Mouse (Mus musculus): ENCODE results near the gene Ddx50. TPM values are rescaled to one million over a fixed set of nuclear protein-coding genes. Genes with fewer than 3 reads are reported as not detected.
A peak's percentile ranks its signal among the peaks of the same experiment; 100 is the strongest.

Ddx50 gene
- polyA plus RNA-seq, 1 experiment from 2014 or later = 177 TPM

DNA sequence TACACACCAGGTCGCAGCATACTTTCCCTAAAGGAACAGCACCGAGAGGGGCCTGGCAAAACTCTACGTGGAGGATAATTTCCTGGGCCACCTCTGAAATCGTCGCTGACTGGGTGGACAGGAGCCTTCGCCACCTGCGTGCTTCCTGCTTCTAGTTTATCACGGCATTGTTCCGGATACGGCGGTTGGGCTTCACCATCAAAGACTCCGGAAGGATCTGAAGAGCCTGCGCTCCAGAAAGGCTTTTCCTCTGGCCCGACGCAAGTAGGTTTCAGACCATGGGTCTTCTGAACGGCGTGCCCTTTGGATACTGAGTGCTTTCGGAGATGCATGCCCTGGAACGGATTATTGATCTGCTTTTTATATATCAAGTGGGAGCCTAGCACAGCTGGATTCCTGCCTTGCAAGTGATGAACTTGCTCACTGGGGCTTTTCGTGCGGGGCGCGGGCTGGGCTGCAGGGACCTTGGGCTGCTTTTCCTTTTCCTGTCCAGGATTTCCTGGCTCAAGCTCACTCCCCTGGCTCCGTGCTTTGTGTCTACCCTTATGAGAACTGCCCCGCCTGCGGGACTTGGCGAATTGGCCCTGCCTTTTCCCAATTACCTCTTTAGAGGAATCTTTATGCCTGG is 14.1 kb upstream of the Ddx50 start:
- H3K9me3 ChIP-seq = no peaks in the 10 kb centered on the region
- peak overlapping the region; percentile 28; the same call in 1 of the 2 replicates for H3K27ac ChIP-seq
- no peaks in the 10 kb centered on the region for H3K36me3 ChIP-seq
- H3K4me2 ChIP-seq (replicated peaks) = peak overlapping the region; percentile 44
- peak overlapping the region; percentile 39; the same call in 1 of the 2 replicates for H3K9ac ChIP-seq
- H3K4me1 ChIP-seq = no peaks in the 10 kb centered on the region
- H3K27me3 ChIP-seq = no peaks in the 10 kb centered on the region
- H3K4me3 ChIP-seq = peak overlapping the region; percentile 15; the same call in 1 of the 2 replicates
- no peak for ATAC-seq (ENCODE audit: low FRiP score, low read depth)
- WGBS = 54% methylated on average over 27 of the region's 27 CpGs

DNA sequence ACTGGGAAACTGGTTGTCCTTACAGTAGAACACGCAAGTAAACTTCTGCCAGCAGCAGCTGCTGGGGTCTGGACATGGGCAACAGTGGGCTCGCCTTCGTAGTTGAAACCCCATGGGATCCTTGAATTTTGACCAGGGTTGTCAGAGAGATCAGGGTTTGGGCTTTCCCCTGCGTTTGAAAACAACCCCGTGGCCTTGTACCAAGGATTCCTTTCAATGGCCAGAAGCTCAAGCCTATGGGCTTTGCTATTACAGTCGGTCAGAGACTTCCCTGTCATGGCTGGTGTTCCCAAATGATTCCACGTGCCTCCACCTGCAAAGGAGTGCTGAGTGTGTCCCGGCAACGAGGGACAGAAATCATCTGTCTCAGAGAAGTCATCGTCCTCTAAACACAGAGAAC is 13.2 kb upstream of the Ddx50 start:
- ATAC-seq (ENCODE audit: low FRiP score, low read depth) = no peak
- Histone ChIP-seq H3K9me3 (no peaks in the 10 kb centered on the region), H3K27ac (no peak overlapping the region), H3K4me1 (no peaks in the 10 kb centered on the region), H3K9ac (no peak overlapping the region), H3K36me3 (no peaks in the 10 kb centered on the region), H3K4me2 (replicated peaks) (no peak overlapping the region), H3K4me3 (no peak overlapping the region), H3K27me3 (no peaks in the 10 kb centered on the region)
- WGBS = 83% methylated on average over 10 of the region's 10 CpGs

DNA sequence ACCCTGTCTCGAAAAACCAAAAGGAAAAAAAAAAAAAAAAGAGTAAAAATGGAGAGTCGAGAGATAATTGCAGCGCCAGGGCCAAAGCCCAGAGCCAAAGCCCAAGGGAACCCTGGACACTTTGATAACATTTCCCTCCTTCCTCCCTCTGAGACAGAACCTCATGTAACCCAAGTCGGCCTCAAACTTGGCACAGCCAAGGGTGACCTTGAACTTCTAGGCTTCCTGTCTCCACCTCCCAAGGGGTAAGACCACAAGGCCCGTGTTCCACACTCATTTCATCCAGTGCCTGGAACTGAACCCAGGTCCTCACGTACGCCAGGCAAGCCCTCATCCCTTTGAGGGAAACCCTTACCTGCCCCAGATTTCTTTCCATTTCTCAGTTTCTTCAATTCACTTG is 5.7 kb upstream of the Ddx50 start:
- 80% methylated on average over 7 of the region's 7 CpGs for WGBS
- no peaks in the 10 kb centered on the region for H3K9me3 ChIP-seq
- H3K27me3 ChIP-seq = no peaks in the 10 kb centered on the region
- peaks cover 8% of the 10 kb centered on the region for H3K4me1 ChIP-seq
- H3K4me2 ChIP-seq (replicated peaks) = no peak overlapping the region
- no peak overlapping the region for H3K27ac ChIP-seq
- no peak overlapping the region for H3K4me3 ChIP-seq
- H3K36me3 ChIP-seq = no peaks in the 10 kb centered on the region
- no peak for ATAC-seq (ENCODE audit: low FRiP score, low read depth)
- no peak overlapping the region for H3K9ac ChIP-seq

DNA sequence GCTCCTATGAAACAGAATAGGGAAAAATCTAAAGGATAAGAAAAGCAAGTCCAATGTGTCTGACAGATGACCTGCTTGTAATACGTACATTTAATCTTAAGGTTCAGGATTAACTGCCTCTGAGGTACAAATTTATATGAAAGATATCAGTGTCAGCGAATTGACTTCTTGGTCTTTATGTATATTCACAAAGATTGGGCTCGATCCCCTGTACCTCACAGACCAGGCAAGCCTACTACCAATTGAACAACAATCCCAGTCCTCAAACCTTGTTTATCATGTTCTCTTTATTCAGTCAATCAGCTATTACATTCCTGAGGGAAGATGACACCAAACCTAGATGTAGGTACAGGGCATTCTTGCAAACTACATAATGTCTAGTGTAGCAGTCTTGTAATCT is 943 bp upstream of the Ddx50 start:
- Histone ChIP-seq H3K27ac (peak overlapping the region; percentile 95), H3K4me3 (peak overlapping the region; percentile 96), H3K36me3 (peaks cover 7% of the 10 kb centered on the region), H3K27me3 (no peaks in the 10 kb centered on the region), H3K9me3 (no peaks in the 10 kb centered on the region), H3K4me1 (peaks cover 18% of the 10 kb centered on the region), H3K9ac (peak overlapping the region; percentile 64), H3K4me2 (replicated peaks) (peak overlapping the region; percentile 62)
- 24% methylated on average over 3 of the region's 3 CpGs for WGBS
- no peak for ATAC-seq (ENCODE audit: low FRiP score, low read depth)

DNA sequence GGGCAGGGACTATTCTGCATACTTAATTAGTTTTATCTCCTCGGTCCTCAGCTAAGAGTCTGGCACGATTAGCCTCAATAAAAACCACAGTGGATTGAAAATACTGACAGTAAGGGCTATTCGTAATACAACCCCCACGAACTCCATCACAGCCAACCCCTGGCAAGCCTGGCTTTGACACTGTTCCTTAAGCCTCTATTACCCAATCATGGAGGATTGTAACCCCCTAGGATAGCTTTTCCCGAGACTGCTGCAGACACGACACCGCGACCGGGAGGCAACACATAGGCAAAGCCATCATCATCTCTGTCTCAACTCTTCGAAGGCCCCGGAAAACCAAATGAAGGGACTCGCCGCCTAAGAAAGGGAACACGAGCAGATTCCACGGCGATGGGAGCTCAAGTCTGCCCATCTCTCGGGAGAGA is 648 bp downstream of the Ddx50 start:
- WGBS = under 1% methylated on average over 17 of the region's 17 CpGs
- H3K9me3 ChIP-seq = no peaks in the 10 kb centered on the region
- H3K36me3 ChIP-seq = peaks cover 21% of the 10 kb centered on the region
- peak overlapping the region; percentile 97 for H3K9ac ChIP-seq
- peak overlapping the region; percentile 81 for H3K4me2 ChIP-seq (replicated peaks)
- ATAC-seq (ENCODE audit: low FRiP score, low read depth) = no peak
- H3K27me3 ChIP-seq = no peaks in the 10 kb centered on the region
- H3K27ac ChIP-seq = peak overlapping the region; percentile 95
- H3K4me3 ChIP-seq = peak overlapping the region; percentile 96
- peaks cover 18% of the 10 kb centered on the region for H3K4me1 ChIP-seq

DNA sequence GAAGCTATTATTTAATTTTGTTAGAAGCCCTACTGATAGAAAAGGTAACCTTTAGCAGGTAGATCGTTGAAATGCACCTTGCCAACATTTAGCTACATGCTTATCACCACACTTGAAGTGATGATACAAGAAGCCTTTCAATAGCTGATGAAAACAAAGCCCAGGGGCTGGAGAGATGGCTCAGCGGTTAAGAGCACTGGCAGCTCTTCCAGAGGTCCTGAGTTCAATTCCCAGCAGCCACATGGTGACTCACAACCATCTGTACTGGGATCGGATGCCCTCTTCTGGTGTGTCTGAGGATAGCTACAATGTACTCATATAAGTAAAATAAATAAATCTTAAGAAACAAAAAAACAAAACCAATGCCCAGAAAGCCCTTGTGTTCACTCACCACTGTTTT is 46.9 kb downstream of the Ddx50 start:
- Histone ChIP-seq H3K4me3 (no peak overlapping the region), H3K4me2 (replicated peaks) (no peak overlapping the region)
- 84% methylated on average over 3 of the region's 3 CpGs for WGBS

DNA sequence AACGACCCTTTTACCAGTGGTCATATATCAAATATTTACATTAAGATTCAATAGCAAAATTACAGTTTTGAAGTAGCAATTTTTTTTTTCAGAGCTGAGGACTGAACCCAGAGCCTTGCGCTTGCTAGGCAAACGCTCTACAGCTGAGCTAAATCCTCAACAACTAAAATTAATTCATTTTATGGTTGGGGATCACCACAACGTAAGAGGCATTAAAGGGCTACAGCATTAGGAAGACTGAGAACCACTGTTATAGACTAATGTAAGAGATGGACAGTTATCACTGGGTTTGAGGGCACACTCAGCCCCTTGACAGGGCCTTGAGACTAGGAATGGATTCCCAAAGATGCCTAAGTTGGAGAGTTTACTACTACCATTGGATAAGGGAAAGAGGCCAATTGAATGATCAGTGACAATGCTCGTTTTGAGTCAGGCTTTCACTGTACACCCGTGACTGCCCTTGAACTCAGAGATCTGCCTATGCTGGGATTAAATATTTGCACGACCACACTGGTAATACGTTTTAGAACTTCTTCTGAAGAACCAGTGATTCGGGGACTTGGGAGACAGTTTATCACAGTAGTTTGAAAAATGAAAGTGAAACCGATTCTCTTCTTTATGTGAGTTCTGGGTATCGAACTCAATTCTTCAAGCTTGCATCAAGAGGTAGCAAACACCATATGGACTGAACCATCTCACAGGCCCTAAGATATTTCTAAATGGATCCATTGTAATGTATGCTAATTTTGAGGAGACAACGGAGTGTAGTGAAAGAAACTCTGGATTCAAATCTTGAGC is 47.6 kb downstream of the Ddx50 start:
- Histone ChIP-seq H3K4me3 (no peak overlapping the region), H3K9me3 (no peaks in the 10 kb centered on the region)
- 89% methylated on average over 12 of the region's 12 CpGs for WGBS

More for the DNA sequence above, 46.9 kb downstream of the Ddx50 start:
- Histone ChIP-seq H3K4me1 (peaks cover 16% of the 10 kb centered on the region), H3K27me3 (no peaks in the 10 kb centered on the region), H3K27ac (no peak overlapping the region), H3K36me3 (no peaks in the 10 kb centered on the region; the same call in 1 of the 2 replicates), H3K9me3 (no peaks in the 10 kb centered on the region), H3K9ac (no peak overlapping the region)
- ATAC-seq (ENCODE audit: low FRiP score, low read depth) = no peak

DNA sequence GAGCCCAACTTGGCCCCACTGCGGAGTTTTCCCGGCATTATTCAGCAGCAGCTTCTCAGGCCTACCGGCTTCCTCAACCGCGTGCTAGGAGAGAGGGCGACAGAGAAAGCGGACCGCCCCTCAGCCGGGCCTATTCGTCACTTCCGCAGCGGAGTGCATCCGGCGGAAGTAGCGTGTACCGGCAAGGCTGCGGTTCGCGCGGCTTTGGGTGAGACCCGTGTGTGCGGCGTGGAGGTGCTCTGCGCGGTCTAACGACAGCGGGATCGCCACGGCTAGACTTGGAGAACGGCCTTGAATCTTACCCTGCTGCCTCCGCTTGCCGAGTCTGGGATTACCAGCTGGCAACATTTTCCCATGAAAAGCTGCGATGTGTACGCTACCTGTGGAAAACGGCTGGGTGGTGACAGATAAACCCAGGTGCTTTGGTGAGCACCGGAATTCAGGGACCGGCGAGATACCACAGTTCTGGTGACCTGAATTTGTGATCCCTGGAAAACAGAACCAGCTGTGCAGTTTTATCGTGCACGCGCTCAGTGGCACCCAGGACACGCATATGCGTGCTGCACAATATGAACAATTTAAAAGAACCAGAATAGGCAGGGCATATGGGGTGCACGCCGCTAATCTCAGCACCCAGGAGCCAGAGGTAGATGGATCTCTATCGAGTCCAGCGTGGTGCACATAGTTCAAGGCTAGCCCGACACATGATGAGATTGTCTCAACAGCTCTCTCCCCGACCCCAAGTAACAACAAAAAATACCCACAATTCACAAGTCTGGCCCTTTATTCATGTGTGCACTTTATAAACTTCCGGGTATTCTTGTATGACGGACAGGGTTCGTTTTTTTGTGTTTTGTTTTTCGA is 48.6 kb downstream of the Ddx50 start, which contains the start of gene Ddx21:
Ddx21 (minus strand) TSS at position 105 of the 864 bp plus-strand sequence.
- Histone ChIP-seq H3K9ac (peak within 1 kb of the TSS; percentile 81), H3K9me3 (no peaks in the 10 kb centered on the region), H3K4me1 (peaks cover 16% of the 10 kb centered on the region), H3K4me3 (peak within 1 kb of the TSS; percentile 97), H3K4me2 (replicated peaks) (peak within 1 kb of the TSS; percentile 87), H3K27ac (peak within 1 kb of the TSS; percentile 58; the same call in 1 of the 2 replicates), H3K36me3 (peaks cover 13% of the 10 kb centered on the region), H3K27me3 (no peaks in the 10 kb centered on the region)
- peak; percentile 97 for ATAC-seq (ENCODE audit: low FRiP score, low read depth)
- WGBS = 6% methylated on average over 53 of the region's 53 CpGs

More for the DNA sequence above, 47.6 kb downstream of the Ddx50 start:
- peaks cover 3% of the 10 kb centered on the region for H3K36me3 ChIP-seq
- peak overlapping the region; percentile 87 for H3K4me2 ChIP-seq (replicated peaks)
- ATAC-seq (ENCODE audit: low FRiP score, low read depth) = no peak
- H3K4me1 ChIP-seq = peaks cover 16% of the 10 kb centered on the region
- H3K27ac ChIP-seq = no peak overlapping the region
- no peaks in the 10 kb centered on the region for H3K27me3 ChIP-seq
- no peak overlapping the region for H3K9ac ChIP-seq

DNA sequence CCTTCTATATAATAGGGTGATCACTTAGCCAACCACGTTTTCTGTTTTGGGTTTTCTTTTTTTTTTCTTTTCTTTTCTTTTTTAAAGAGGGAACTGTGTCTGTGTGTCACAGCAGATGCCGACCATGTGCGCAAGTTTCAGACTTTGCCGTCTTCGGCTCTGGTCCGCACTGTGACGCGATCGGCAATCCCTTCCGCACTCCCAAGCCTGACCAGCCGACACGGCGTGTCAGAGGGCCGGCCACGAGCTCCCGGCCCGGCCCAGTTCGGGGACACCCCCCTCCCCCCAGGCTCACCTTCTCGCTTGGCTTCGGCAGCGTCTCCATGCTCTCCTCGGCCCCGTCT is 49.2 kb downstream of the Ddx50 start:
- WGBS = 0% methylated on average over 23 of the region's 23 CpGs
- peaks cover 19% of the 10 kb centered on the region for H3K36me3 ChIP-seq
- H3K4me2 ChIP-seq (replicated peaks) = peak overlapping the region; percentile 87
- peak overlapping the region; percentile 97 for H3K4me3 ChIP-seq
- ATAC-seq (ENCODE audit: low FRiP score, low read depth) = 0 out of 2 replicates have a peak, but pooled peaks have one; percentile 51
- peak overlapping the region; percentile 81 for H3K9ac ChIP-seq
- H3K4me1 ChIP-seq = peaks cover 16% of the 10 kb centered on the region
- H3K27ac ChIP-seq = peak overlapping the region; percentile 58; the same call in 1 of the 2 replicates
- H3K27me3 ChIP-seq = no peaks in the 10 kb centered on the region
- no peaks in the 10 kb centered on the region for H3K9me3 ChIP-seq

DNA sequence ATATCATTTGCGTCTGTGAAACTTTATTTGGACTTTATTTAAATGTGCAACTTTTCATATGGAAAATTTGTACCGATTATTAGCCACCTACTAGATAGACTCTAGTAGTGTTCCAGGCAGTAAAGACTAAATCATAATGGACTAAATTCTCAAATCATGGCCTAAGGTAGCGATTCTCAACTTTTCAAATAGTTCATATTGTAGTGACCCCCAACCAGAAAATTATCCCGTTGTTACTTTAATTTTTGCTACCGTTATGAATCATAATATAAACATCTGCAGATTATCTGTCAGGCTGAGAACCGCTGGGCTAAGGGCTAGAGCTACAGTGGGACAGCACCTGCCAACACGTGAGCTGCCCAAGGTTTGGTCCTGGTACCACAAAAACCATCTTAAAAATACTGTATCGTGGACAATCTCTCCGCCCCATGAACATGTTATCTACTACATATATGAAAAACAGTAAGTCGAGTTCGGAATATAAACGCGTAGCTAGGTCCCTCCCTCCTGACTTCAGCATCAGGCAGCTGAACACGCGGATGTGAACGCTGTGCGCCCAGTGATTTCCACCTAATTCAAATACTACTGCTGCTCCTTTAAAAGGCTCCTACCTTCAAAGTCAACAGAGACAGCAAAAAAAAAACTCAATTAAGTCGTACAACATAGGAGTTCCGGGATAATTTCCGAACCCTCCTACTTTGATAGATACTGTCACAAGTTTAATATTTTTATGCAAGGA is 49.8 kb downstream of the Ddx50 start:
- Histone ChIP-seq H3K4me2 (replicated peaks) (peak overlapping the region; percentile 87), H3K9me3 (no peaks in the 10 kb centered on the region), H3K9ac (peak overlapping the region; percentile 81), H3K4me3 (peak overlapping the region; percentile 97), H3K4me1 (peaks cover 16% of the 10 kb centered on the region), H3K36me3 (peaks cover 21% of the 10 kb centered on the region), H3K27me3 (no peaks in the 10 kb centered on the region), H3K27ac (no peak overlapping the region)
- no peak for ATAC-seq (ENCODE audit: low FRiP score, low read depth)
- WGBS = 10% methylated on average over 20 of the region's 20 CpGs

DNA sequence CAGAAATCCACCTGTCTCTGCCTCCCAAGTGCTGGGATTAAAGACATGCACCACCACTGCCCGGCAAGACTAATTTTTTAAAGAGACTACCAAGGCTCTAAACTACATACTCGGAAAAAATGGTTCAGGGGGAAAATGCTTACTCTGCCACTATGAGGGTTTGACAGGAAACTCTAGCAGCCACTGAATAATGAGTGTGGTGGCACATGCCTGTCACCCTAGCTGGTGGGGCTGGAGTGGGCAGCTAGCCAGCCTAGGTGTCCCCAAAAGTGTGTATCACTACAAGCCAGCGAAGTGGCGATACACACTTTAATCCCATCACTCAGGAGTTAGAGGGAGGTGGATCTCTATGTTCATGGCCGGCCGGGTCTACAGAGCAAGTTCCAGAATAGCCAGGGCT is 51.0 kb downstream of the Ddx50 start:
- Histone ChIP-seq H3K36me3 (peaks cover 31% of the 10 kb centered on the region), H3K27ac (no peak overlapping the region), H3K4me2 (replicated peaks) (0 out of 2 replicates have a peak overlapping the region, but pooled peaks have one; percentile 7), H3K9ac (no peak overlapping the region), H3K4me3 (no peak overlapping the region), H3K4me1 (peaks cover 16% of the 10 kb centered on the region), H3K9me3 (no peaks in the 10 kb centered on the region), H3K27me3 (no peaks in the 10 kb centered on the region)
- 88% methylated on average over 6 of the region's 6 CpGs for WGBS
- no peak for ATAC-seq (ENCODE audit: low FRiP score, low read depth)

Measured in limb, embryonic 13.5 days (tissue).